Mouse (Mus musculus) heart, embryonic 14.5 days (tissue): ENCODE results near the gene Morf4l1. TPM values are rescaled to one million over a fixed set of nuclear protein-coding genes. Genes with fewer than 3 reads are reported as not detected.
"Not testable (repeated sequence)": the region's sequence is repeated elsewhere in the genome, so short reads cannot be mapped to it uniquely, and the experiment has no call there.

Experiments used
- ATAC-seq: fragments of 200-750 bp; cut with Nextera tagmentation; 2 replicates; pipeline ENCODE4 v1.8.0; 2017; ENCODE audit warnings: low read depth, moderate TSS enrichment; ENCODE audit not compliant: insufficient number of reproducible peaks, insufficient read depth, low FRiP score
- H3K27ac ChIP-seq, 2 experiments: fragments of 200-500 bp in 1 of 2; fragments of 300-500 bp in 1 of 2; sonication (generic) in 1 of 2; replicated peaks in 1 of 2; 2 replicates each; pipeline ENCODE4 v1.5.1; 2012 to 2014; ENCODE audit warnings: low read depth in 2 of 2, low read length in 2 of 2, control low read depth in 1 of 2, mild to moderate bottlenecking in 1 of 2, mixed read lengths in 1 of 2; ENCODE audit not compliant: control insufficient read depth in 1 of 2, insufficient read depth in 1 of 2
- H3K27me3 ChIP-seq: fragments of 300-500 bp; sonication (generic); 2 replicates; pipeline ENCODE4 v1.6.1; 2014; ENCODE audit warnings: mild to moderate bottlenecking, low read length, control low read depth; ENCODE audit not compliant: control insufficient read depth, insufficient read depth
- H3K36me3 ChIP-seq: fragments of 300-500 bp; sonication (generic); 2 replicates; pipeline ENCODE4 v1.6.1; 2014; ENCODE audit warnings: mild to moderate bottlenecking, control low read depth, low read length, mixed read lengths; ENCODE audit not compliant: control insufficient read depth, insufficient read depth
- H3K4me1 ChIP-seq, 2 experiments: fragments of 200-500 bp in 1 of 2; fragments of 300-500 bp in 1 of 2; sonication (generic) in 1 of 2; 2 replicates each; pipeline ENCODE4 v1.6.1; 2012 to 2014; ENCODE audit warnings: low read length in 2 of 2, control low read depth in 1 of 2, mixed read lengths in 1 of 2; ENCODE audit not compliant: control insufficient read depth in 2 of 2, insufficient read depth in 2 of 2
- H3K4me2 ChIP-seq: fragments of 300-500 bp; sonication (generic); 2 replicates; pipeline ENCODE4 v1.6.1; 2014; ENCODE audit warnings: mild to moderate bottlenecking, low read length
- H3K4me3 ChIP-seq, 2 experiments: fragments of 200-500 bp in 1 of 2; fragments of 300-500 bp in 1 of 2; sonication (generic) in 1 of 2; 2 replicates each; pipeline ENCODE4 v1.5.1; 2012 to 2014; ENCODE audit warnings: low read length in 2 of 2, mild to moderate bottlenecking in 2 of 2, control low read depth in 1 of 2, low read depth in 1 of 2, moderate library complexity in 1 of 2; ENCODE audit not compliant: control insufficient read depth in 1 of 2, insufficient read depth in 1 of 2
- H3K9ac ChIP-seq: fragments of 300-500 bp; sonication (generic); 2 replicates; pipeline ENCODE4 v1.6.1; 2014; ENCODE audit warnings: mild to moderate bottlenecking, low read length
- H3K9me3 ChIP-seq: fragments of 300-500 bp; sonication (generic); 2 replicates; pipeline ENCODE4 v1.6.1; 2016; ENCODE audit warnings: low read length, control low read depth; ENCODE audit not compliant: control insufficient read depth
- WGBS: fragments of 180-500 bp; shearing (Covaris S2); extraction: QIAGEN DNeasy Blood & Tissue Kit; methylation state at CpG from one replicate; pipeline ENCODE4 v1.1.7; 2014; 5-methylcytosine and 5-hydroxymethylcytosine counted together
- polyA plus RNA-seq: library from polyadenylated mRNA; unstranded; fragments of >200 nt; fragmentation: Nextera tagmentation; extraction: Ambion mirVana; gene quantifications from 2 replicates; pipeline ENCODE4 v1.2.1, GENCODE M21; 2014

The Morf4l1 gene
- polyA plus RNA-seq, 1 experiment from 2014 or later: 344 TPM

DNA sequence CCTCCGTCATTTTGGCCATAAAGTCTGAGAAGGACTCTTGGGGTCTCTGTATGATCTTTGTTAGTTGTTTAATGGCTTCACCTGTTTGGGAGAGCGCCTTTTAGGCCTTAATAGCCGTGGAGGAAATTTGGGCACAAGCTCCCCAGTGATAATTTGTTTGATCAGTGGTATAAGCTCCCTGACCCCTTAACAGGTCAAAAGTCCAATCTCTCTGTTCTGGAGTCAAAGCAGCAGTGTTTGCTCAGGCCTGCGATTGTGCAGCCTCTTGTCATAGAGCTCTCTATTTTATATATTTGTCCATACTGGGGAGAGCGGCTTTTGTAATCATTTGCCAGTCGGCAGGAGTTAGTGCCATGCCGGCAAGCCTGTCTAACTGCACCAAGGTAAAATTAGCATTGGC lies 69.4 kb downstream of the Morf4l1 start:
- no peaks in the 10 kb centered on the region for H3K9me3 ChIP-seq
- ATAC-seq: no peak
- H3K9ac ChIP-seq: no peak overlapping the region
- H3K36me3 ChIP-seq: no peaks in the 10 kb centered on the region
- 86% methylated on average over 7 of the region's 7 CpGs for WGBS
- H3K4me3 ChIP-seq: no peak overlapping the region
- H3K4me2 ChIP-seq: no peak overlapping the region
- no peak overlapping the region for H3K27ac ChIP-seq
- no peaks in the 10 kb centered on the region for H3K27me3 ChIP-seq
- H3K4me1 ChIP-seq: no peaks in the 10 kb centered on the region; a peak in 1 of 4 replicates

DNA sequence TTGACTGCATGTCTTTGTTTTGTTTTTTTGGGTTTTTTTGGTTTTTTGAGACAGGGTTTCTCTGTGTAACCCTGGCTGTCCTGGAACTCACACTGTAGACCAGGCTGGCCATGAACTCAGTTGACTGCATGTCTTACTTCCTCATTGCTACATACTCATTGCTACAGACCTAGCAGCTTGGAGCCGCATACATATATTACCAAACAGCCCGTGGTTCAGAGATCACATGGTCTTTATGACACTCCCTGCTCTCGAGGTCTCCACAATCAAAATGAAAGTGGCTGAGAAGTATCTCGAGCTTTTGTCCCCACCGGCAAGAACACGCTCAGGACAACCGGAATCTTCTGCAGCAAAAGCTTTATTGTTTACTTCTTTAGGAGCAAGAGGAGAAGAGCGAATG lies 71.7 kb downstream of the Morf4l1 start:
- H3K4me1 ChIP-seq, ATAC-seq: not testable (repeated sequence)
- WGBS: 86% methylated on average over 8 of the region's 8 CpGs

More for the DNA sequence above, 71.7 kb downstream of the Morf4l1 start:
- H3K9me3 ChIP-seq, H3K4me3 ChIP-seq, H3K27ac ChIP-seq, H3K9ac ChIP-seq, H3K27me3 ChIP-seq, H3K4me2 ChIP-seq, H3K36me3 ChIP-seq: not testable (repeated sequence)

Other genes starting within 250 kb of the Morf4l1 start
- gene Rasgrf1, start 204.9 kb downstream of the Morf4l1 start, polyA plus RNA-seq: 0.08 and 0.11 TPM in 2 replicates
- 56.6 and 61.1 TPM in 2 replicates for gene Ctsh, start 60.6 kb downstream of the Morf4l1 start, polyA plus RNA-seq
- 6.9 and 8.8 TPM in 2 replicates for gene Adamts7, start 48.3 kb upstream of the Morf4l1 start, polyA plus RNA-seq
- 5.3 and 7.1 TPM in 2 replicates for gene Tbc1d2b, start 156.0 kb upstream of the Morf4l1 start, polyA plus RNA-seq